Mouse (Mus musculus) forebrain, embryonic 14.5 days (tissue): ENCODE results near the gene Mdk. TPM values are rescaled to one million over a fixed set of nuclear protein-coding genes. Genes with fewer than 3 reads are reported as not detected.

Experiments
- ATAC-seq: fragments of 200-750 bp; cut with Nextera tagmentation; 2 replicates; pipeline ENCODE4 v1.8.0; 2017; ENCODE audit warnings: mild to moderate bottlenecking, moderate library complexity
- DNase-seq: peaks from one replicate; pipeline ENCODE4 v3.0.0-alpha.2; 2015; ENCODE audit warnings: low spot score
- H3K27ac ChIP-seq: fragments of 300-500 bp; sonication (generic); 2 replicates; pipeline ENCODE4 v1.5.1; 2014; ENCODE audit warnings: low read depth, mild to moderate bottlenecking, control low read depth, low read length, moderate library complexity
- H3K27me3 ChIP-seq: fragments of 300-500 bp; sonication (generic); replicated peaks from 2 replicates; pipeline ENCODE4 v1.6.1; 2014; ENCODE audit warnings: low read length, control low read depth, mixed read lengths; ENCODE audit not compliant: control insufficient read depth, insufficient read depth
- H3K36me3 ChIP-seq: fragments of 300-500 bp; sonication (generic); 2 replicates; pipeline ENCODE4 v1.6.1; 2014; ENCODE audit warnings: low read length, control low read depth; ENCODE audit not compliant: control insufficient read depth, insufficient read depth
- H3K4me1 ChIP-seq: fragments of 300-500 bp; sonication (generic); 2 replicates; pipeline ENCODE4 v1.6.1; 2014; ENCODE audit warnings: antibody characterized with exemption, low read length, control low read depth; ENCODE audit not compliant: control insufficient read depth, insufficient read depth
- H3K4me2 ChIP-seq: fragments of 300-500 bp; sonication (generic); 2 replicates; pipeline ENCODE4 v1.6.1; 2014; ENCODE audit warnings: mild to moderate bottlenecking, control low read depth, low read length
- H3K4me3 ChIP-seq: fragments of 300-500 bp; sonication (generic); 2 replicates; pipeline ENCODE4 v1.5.1; 2014; ENCODE audit warnings: low read depth, low read length, control low read depth
- H3K9ac ChIP-seq: fragments of 300-500 bp; sonication (generic); 2 replicates; pipeline ENCODE4 v1.6.1; 2014; ENCODE audit warnings: mild to moderate bottlenecking, low read length, control low read depth, moderate library complexity
- H3K9me3 ChIP-seq: fragments of 300-500 bp; sonication (generic); replicated peaks from 2 replicates; pipeline ENCODE4 v1.6.1; 2016; ENCODE audit warnings: low read length, control low read depth, mixed read lengths; ENCODE audit not compliant: control insufficient read depth
- WGBS: fragments of 180-500 bp; shearing (Covaris S2); extraction: QIAGEN DNeasy Blood & Tissue Kit; methylation state at CpG from one replicate; pipeline ENCODE4 v1.1.7; 2014; 5-methylcytosine and 5-hydroxymethylcytosine counted together
- polyA plus RNA-seq: library from polyadenylated mRNA; unstranded; fragments of >200 nt; fragmentation: Nextera tagmentation; extraction: Ambion mirVana; gene quantifications from 2 replicates; pipeline ENCODE4 v1.2.1, GENCODE M21; 2014

Gene Mdk
- polyA plus RNA-seq, 1 experiment from 2014 or later = 462 TPM

- Histone ChIP-seq H3K36me3 (peaks cover 8% of the 10 kb centered on the region; the same call in 1 of the 2 replicates), H3K4me3 (peak overlapping the region; percentile 42), H3K4me2 (peak overlapping the region; percentile 81), H3K9me3 (no peaks in the 10 kb centered on the region), H3K27ac (peak overlapping the region; percentile 90), H3K27me3 (no peaks in the 10 kb centered on the region), H3K9ac (peak overlapping the region; percentile 93), H3K4me1 (peaks cover 14% of the 10 kb centered on the region)
- DNase-seq (no peak), ATAC-seq (peak; percentile 3; the same call in 1 of the 2 replicates)
- WGBS = under 1% methylated on average over 23 of the region's 23 CpGs
These were observed 1.3 kb downstream of the Mdk start for GRCm38 (mm10) chr2:91930761-91931291.

DNA sequence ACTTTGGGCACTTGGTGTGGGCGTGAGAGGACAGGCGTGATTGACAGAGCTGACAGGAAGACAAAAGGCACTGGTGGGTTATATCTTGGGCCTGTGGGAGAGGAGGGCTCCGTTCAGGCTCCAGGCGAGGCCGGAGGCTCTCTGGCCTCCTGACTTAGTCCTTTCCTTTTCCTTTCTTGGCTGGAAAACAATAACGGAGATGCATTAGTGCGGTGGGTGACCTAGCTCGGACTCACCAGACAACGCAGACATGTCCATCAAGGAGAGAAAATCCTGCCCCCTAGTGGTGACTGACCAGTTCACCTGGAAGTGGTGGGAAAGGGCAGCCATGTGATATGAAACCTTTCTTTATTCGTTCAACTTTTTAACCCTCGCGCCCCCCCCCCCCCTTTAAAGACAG is 2.2 kb downstream of the Mdk start:
- WGBS = 2% methylated on average over 12 of the region's 12 CpGs

GRCm38 (mm10) chr2:91929455-91929854 is 2.6 kb downstream of the Mdk start:
- Histone ChIP-seq H3K36me3 (peaks cover 4% of the 10 kb centered on the region; the same call in 1 of the 2 replicates), H3K27ac (no peak overlapping the region), H3K27me3 (peaks cover 8% of the 10 kb centered on the region; the same call in 1 of the 2 replicates), H3K9me3 (no peaks in the 10 kb centered on the region), H3K4me3 (peak overlapping the region; percentile 42; the same call in 1 of the 2 replicates), H3K4me1 (peaks cover 14% of the 10 kb centered on the region), H3K4me2 (peak overlapping the region; percentile 81), H3K9ac (peak overlapping the region; percentile 93; the same call in 1 of the 2 replicates)
- WGBS = 48% methylated on average over 3 of the region's 3 CpGs
- DNase-seq (no peak), ATAC-seq (no peak)

More for the DNA sequence above, 2.2 kb downstream of the Mdk start:
- no peaks in the 10 kb centered on the region for H3K9me3 ChIP-seq
- H3K27me3 ChIP-seq = peaks cover 4% of the 10 kb centered on the region; the same call in 1 of the 2 replicates
- H3K4me3 ChIP-seq = peak overlapping the region; percentile 42
- DNase-seq = peak; percentile 83
- peak overlapping the region; percentile 81 for H3K4me2 ChIP-seq
- H3K4me1 ChIP-seq = peaks cover 14% of the 10 kb centered on the region
- no peak for ATAC-seq
- peak overlapping the region; percentile 39; the same call in 1 of the 2 replicates for H3K27ac ChIP-seq
- peak overlapping the region; percentile 93 for H3K9ac ChIP-seq
- H3K36me3 ChIP-seq = peaks cover 7% of the 10 kb centered on the region; the same call in 1 of the 2 replicates

DNA sequence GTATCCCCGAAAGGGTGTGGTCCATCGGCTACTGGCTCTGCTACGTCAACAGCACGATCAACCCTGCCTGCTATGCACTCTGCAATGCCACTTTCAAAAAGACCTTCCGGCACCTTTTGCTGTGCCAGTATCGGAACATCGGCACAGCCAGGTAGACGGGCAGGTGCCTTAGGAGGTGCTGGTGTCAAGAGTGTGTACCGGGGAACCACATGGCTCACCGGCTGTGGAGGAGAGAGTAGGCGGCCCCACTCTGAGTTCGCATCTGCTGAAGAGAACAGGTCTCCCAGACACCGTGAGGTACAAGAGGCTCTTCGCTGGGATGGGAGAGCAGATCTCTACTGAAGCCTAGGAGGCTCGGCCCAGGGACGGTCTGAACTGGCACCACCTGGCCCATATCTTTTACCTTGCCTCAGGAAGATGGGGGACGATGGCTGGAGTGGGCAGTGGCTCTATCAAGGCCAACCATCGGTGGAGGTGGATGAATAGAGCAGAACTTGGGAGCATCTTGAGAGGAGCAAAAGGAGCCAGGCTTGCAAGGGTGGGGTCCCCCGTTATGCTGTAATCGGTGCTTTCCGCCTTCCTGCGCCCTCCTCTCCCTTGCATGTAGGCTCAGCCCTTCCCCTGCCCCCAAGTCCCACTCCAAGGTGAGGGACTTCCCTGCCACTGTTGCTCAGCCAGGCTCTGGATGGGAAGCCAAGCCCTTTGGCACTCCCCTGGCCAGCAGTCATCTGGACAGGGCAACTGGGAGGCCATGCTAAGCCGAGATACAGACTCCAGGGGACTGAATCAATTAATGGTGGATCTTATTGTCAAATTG is 3.4 kb downstream of the Mdk start:
- peaks cover 15% of the 10 kb centered on the region for H3K27me3 ChIP-seq
- DNase-seq (no peak), ATAC-seq (no peak)
- peak overlapping the region; percentile 9; the same call in 1 of the 2 replicates for H3K27ac ChIP-seq
- no peak overlapping the region for H3K4me2 ChIP-seq
- peaks cover 4% of the 10 kb centered on the region; the same call in 1 of the 2 replicates for H3K36me3 ChIP-seq
- 79% methylated on average over 23 of the region's 23 CpGs for WGBS
- H3K9ac ChIP-seq = no peak overlapping the region
- no peak overlapping the region for H3K4me3 ChIP-seq
- no peaks in the 10 kb centered on the region for H3K9me3 ChIP-seq
- H3K4me1 ChIP-seq = peaks cover 14% of the 10 kb centered on the region

- Histone ChIP-seq H3K36me3 (no peaks in the 10 kb centered on the region), H3K27me3 (peaks cover 22% of the 10 kb centered on the region), H3K4me3 (no peak overlapping the region), H3K4me1 (peaks cover 14% of the 10 kb centered on the region), H3K4me2 (0 out of 2 replicates have a peak overlapping the region, but pooled peaks have one; percentile 2), H3K9ac (no peak overlapping the region), H3K27ac (no peak overlapping the region), H3K9me3 (no peaks in the 10 kb centered on the region)
- peak; percentile 71 for DNase-seq
- ATAC-seq = no peak
- 45% methylated on average over 34 of the region's 34 CpGs for WGBS
These were observed 4.1 kb downstream of the Mdk start for GRCm38 (mm10) chr2:91927826-91928533.

- Histone ChIP-seq H3K36me3 (no peaks in the 10 kb centered on the region), H3K4me2 (0 out of 2 replicates have a peak within 1 kb of the TSS, but pooled peaks have one; percentile 2), H3K27me3 (peaks cover 28% of the 10 kb centered on the region), H3K4me3 (no peak within 1 kb of the TSS), H3K4me1 (peaks cover 6% of the 10 kb centered on the region), H3K9me3 (no peaks in the 10 kb centered on the region), H3K9ac (no peak within 1 kb of the TSS), H3K27ac (no peak within 1 kb of the TSS)
- 89% methylated on average over 3 of the region's 3 CpGs for WGBS
- DNase-seq (no peak), ATAC-seq (no peak)
These were observed 5.1 kb downstream of the Mdk start, which contains the start of gene Chrm4 for GRCm38 (mm10) chr2:91926949-91927348. Gene Chrm4 (plus strand): TSS chr2:91927249.

DNA sequence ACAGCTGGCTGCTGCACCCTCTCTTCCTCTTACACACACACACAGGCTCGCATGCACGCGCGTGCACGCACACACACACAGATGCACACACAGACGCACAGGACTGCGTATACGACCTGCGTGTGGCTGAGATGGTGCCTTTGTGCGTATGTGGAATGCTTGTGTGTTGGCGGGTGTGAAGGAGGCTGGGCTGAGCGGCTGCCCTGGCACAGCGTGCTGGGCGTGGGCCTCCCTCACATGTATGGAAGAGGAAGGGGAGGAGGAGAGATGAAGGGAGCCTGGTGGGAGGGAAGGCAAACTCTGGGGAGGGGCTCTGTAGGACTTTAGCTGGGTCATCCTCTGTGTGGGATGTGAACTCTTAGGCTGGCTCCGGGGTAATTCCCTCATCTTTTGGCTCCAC is 6.7 kb downstream of the Mdk start:
- no peaks in the 10 kb centered on the region for H3K9me3 ChIP-seq
- ATAC-seq = no peak
- DNase-seq = no peak
- H3K4me3 ChIP-seq = no peak overlapping the region
- no peak overlapping the region for H3K4me2 ChIP-seq
- no peak overlapping the region for H3K9ac ChIP-seq
- H3K4me1 ChIP-seq = peaks cover 7% of the 10 kb centered on the region; the same call in 1 of the 2 replicates
- no peak overlapping the region for H3K27ac ChIP-seq
- peaks cover 39% of the 10 kb centered on the region for H3K27me3 ChIP-seq
- WGBS = 83% methylated on average over 15 of the region's 15 CpGs
- H3K36me3 ChIP-seq = no peaks in the 10 kb centered on the region

DNA sequence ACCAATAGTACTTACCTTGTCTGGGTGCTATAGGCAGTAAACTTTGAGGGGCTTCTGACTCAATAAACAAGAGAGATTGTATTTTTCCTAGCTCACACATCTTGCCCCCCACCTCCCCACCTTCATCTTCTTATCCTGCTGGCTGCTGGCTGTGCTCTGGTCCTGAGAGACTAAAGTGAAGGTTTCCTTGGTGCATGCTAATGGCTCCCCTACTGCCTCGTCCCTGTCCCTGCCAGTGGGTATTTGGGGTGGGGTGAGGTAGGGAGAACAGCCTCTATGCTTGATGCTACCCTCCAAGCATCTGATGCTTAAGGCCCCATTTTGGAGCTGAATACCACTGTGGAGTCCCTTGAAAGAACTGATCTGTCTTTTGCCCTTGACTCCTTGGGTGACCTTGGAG is 7.4 kb downstream of the Mdk start:
- no peaks in the 10 kb centered on the region; the same call in 1 of the 2 replicates for H3K36me3 ChIP-seq
- WGBS = 54% methylated on average over 1 of the region's 1 CpGs
- no peak overlapping the region for H3K4me2 ChIP-seq
- H3K27me3 ChIP-seq = peaks cover 40% of the 10 kb centered on the region
- ATAC-seq (no peak), DNase-seq (no peak)
- no peak overlapping the region for H3K27ac ChIP-seq
- no peak overlapping the region for H3K9ac ChIP-seq
- no peak overlapping the region for H3K4me3 ChIP-seq
- peaks cover 5% of the 10 kb centered on the region; the same call in 1 of the 2 replicates for H3K4me1 ChIP-seq
- no peaks in the 10 kb centered on the region for H3K9me3 ChIP-seq
